Mouse (Mus musculus) heart, adult 18-20 months (tissue): Measurements from ENCODE around the gene Msl1. TPM values are rescaled to one million over a fixed set of nuclear protein-coding genes. Genes with fewer than 3 reads are reported as not detected.
"Not testable (repeated sequence)": the region's sequence is repeated elsewhere in the genome, so short reads cannot be mapped to it uniquely, and the experiment has no call there.

Experiments used
- DNase-seq, 2 experiments: peaks; one replicate each; pipeline ENCODE4 v3.0.0; 2021 to 2022; ENCODE audit warnings: mixed read lengths in 1 of 2
- total RNA-seq, 2 experiments: library from RNA; stranded (reverse); gene quantifications; 2 replicates each; pipeline ENCODE4 v1.2.3; 2021

Gene Msl1
- total RNA-seq, 2 experiments from 2014 or later: 71.7 to 73.3 TPM

GRCm38 (mm10) chr11:98795714-98796514 lies 598 bp downstream of the Msl1 start:
- peak; percentile 56 to 63 for DNase-seq

DNA sequence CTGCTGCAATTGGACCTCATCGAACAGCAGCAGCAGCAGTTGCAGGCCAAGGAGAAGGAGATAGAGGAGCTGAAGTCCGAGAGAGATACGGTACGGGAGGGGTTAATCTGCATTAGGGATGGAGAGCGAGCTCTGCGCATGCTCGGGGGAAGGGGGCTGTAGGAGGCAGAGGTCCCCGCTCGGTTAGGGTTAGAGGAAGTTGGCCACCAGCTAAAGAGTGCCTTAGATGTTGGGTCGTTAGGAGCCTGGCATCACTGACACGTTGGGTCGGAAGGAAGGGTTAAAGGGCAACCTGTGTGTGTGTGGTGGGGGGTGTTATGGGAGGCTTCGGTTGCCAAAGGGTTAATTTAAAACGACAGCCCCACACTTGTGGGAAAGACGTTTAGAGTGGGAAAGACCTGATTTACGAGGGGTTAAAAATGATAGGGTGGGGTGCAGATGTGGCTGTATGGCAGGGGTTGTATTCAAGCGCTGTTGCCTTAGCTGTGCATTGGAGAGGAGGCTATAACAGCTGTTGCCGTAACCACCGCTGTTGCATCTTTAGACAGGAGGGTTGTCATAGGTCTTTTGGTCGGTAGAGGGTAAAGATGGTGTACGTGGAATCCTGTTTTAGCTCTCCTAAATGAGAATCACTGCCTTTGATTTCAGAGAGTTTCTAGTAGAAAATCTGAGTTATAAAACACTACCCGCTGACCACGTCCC lies 1.4 kb downstream of the Msl1 start:
- DNase-seq: peak; percentile 62 to 75

- DNase-seq: peak in 1 of 2 experiments; percentile 55
Measured at GRCm38 (mm10) chr11:98797306-98797705, 2.0 kb downstream of the Msl1 start.

GRCm38 (mm10) chr11:98797909-98798308 lies 2.6 kb downstream of the Msl1 start:
- DNase-seq: peak in 1 of 2 experiments; percentile 23

GRCm38 (mm10) chr11:98804605-98805004 lies 9.3 kb downstream of the Msl1 start, which contains the start of gene Casc3:
Casc3 (plus strand) TSS chr11:98804905.
- DNase-seq: no peak

DNA sequence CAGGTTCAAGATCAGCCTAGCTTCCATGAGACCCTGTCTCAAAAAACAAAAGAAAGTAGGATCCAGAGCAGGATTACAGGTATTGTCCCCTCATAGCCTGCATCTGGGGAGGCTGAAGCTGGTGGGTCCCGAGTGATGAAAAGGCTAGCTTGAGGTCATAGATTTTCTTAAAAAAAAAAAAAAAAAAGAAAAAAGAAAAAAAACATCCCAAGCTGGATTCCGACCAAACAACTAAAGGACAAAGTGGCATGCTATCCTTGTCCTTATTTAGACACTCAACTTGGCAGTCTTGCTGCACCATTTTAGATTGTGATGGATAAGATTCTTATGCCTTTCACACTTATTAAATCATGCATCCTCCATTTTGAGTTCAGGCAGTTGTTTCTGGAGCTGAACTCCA lies 13.1 kb downstream of the Msl1 start:
- DNase-seq: no peak

DNA sequence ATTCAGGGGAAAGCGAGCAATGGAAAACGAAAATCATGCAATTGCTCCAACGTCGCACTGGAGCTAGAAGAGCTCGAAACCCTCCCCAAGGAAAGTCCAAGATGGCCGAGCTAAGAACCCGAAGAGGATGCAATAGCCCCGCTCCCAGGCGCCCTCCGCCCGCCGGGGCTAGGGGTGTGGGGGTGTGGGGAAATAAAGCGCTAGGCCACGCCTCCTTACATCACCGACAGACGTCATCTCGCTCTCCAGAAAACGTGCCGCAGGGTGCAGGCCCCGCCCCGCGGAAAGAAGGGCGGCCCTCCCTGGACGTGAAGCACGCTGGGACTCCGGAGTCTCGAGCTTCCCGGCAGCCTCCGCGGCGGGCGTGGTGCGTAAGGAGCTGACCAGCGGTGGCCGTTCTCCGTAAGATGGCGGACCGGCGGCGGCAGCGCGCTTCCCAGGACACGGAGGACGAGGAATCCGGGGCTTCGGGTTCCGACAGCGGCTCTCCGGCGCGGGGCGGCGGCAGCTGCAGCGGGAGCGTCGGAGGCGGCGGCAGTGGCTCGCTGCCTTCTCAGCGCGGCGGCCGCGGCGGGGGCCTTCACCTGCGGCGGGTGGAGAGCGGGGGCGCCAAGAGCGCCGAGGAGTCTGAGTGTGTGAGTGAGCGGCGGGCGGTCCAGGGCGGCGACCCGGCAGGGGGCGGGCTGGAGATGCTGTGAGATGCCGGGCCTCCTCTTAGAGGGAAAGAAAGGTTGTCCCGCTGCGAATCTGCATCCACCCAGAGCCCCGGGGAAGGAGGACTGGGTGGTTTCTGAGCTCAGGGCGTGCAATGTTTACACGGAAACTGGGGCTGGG lies 14.4 kb downstream of the Msl1 start:
- peak; percentile 98 to 99 for DNase-seq

DNA sequence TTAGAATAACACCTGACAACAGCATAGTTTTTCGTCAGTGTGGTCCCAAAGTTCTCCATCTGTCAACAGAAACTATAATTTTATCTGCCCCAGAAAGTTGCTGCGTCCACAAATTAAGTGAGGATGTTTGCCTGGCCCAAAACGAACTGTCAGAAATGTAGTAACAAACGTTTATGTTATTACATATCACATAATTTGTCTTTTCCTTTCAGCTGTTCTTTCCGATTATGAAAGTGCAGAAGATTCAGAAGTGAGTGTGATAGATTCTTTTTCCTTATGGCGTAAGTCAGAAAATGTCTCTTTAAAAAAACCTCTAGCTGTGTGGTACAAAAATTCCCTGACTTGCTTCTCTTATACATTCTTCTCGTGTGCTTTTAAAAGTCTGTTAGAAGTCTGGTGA lies 15.4 kb downstream of the Msl1 start:
- no peak for DNase-seq

DNA sequence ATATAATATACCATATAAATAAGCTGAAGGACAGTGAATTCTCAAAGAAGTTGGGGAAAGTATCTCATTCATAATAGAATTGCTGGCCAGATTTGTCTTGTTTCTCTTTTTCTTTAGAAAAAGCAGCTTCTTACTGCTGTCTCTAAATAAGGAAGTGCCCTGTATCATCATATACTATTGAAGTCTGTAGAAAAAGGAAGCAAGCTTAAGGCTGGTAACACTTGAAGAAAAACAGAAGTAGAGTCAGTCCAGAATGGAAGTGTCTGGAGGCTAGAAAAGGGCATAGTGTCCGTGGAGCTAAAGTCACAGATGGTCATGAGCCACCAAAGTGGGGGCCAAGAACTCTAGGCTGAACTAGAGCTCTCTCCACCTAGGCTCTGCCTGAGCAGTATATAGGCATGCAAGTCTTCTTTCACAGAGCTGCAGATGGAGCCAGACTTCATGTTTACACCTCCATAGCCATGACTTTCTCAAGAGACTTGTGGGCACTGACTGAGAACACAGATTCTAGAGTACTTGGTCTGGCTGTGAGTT lies 21.5 kb downstream of the Msl1 start:
- DNase-seq: no peak

DNA sequence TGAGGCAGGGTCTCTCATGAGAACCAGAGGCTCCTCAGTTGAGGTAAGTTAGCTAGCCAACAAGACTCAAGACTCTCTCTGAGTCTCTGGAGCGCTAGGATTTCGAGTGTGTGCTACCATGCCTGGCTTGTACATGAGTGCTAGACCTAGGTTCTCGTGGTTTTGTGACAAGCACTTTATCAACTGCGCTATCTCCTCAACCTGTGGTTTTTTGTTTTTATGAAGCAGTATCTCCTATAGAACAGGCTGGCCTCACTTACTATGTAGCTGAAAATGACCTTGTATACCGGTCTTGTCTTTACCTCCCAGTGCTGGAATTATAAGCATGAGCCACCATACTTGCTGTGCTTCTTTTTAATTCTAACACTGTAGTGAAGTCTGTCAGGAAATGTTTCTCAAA lies 25.7 kb downstream of the Msl1 start:
- no peak for DNase-seq

DNA sequence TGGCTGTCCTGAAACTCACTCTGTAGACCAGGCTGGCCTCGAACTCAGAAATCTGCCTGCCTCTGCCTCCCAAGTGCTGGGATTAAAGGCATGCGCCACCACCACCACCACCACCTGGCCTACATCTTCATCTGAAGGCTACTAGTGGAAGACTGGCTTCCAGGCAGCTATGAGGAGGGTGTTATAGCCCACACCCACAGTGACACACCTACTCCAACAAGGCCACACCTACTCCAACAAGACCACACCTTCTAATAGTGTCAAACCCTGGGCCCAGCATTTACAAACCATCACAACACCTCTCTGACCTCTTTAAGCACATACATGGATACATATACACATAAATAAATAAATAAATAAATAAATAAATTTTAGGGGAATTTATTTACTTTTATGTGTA lies 30.8 kb downstream of the Msl1 start:
- not testable (repeated sequence) for DNase-seq

GRCm38 (mm10) chr11:98827877-98828276 lies 32.6 kb downstream of the Msl1 start:
- DNase-seq: no peak

DNA sequence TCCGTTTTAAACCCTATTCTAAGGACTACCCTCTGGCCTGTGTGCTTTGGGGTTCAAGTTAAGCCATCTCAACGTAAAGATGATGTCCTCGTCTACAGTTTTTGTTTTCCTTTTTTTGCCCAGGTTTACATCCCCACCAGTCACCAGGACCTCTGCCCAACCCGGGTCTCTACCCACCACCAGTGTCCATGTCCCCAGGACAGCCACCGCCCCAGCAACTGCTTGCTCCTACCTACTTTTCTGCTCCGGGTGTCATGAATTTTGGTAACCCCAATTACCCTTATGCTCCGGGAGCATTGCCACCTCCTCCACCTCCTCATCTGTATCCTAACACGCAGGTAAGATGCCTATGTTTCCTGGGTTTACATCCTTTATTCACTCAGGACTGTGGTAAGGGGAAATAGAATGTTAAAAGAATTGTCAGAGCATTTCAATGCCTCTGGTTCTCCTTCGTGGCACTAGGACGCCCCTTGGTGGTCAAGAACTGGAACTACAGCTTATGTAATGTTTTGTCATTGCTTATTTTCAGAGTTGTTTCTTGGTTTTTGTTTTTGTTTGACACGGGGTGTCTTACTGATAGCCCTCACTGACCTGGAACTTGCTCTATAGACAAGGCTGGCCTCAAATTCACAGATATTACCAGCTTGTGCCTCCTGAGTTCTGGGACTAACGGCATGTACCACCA lies 33.9 kb downstream of the Msl1 start:
- DNase-seq: peak; percentile 34 to 59

- DNase-seq: no peak
Measured at GRCm38 (mm10) chr11:98829875-98830274, 34.6 kb downstream of the Msl1 start.

DNA sequence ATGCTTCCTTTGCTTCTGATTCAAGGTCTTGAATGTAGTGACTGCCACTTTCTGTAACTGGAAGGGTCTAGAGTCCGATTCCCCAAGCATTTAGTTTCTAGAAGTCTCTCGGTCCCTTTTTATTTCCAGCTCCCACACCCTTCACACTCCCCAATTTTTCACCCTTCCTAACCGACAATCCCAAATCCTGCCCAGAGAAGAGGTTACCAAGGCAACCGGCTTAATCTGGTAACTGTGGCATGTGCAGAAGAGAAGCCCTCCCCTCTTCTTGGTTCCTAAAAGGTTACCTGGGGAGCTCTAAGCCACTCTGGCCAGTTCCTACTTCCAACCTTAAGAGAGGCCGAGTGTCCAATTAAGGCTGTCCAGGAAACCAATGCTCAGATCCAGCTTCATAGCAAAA lies 40.0 kb downstream of the Msl1 start:
- no peak for DNase-seq

DNA sequence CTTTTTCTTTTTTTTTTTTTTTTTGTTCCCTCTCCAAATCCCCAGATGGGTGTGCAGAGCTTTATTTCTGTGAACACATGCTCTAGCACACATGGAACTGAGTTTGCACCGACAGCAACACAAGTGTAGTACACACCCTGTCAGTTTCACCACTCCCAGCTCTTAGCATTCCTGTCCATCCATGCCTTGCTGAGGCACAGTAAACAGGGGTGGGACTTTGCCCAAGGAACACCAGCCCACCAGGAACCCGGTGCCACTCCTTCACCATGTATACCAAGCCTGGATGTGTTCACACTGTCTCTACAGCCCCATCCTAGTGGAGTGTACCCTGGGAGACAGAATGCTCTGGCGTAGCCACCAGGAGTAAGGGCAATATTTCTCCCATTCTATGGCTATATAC lies 40.4 kb downstream of the Msl1 start:
- DNase-seq: no peak

DNA sequence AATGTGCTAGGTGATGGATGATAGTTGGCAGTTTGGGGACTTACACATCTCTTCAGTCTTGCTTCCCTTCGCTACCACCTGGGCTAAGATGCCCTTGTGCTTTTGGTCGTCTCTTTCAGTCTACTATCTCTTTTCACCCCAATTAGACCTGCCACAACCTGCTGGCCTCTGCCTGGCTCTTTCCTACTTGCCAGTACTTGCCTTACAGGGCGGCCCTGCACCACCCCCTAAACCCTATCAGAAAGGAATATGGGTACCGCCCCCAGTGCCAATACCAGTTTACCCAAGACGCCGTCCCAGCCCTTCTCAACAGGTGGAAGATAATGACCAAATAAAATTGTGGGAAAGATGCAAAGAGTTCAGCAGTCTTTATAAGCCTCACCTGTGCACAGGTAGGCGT lies 40.8 kb downstream of the Msl1 start:
- no peak for DNase-seq

- DNase-seq: peak; percentile 80 to 89
Measured at GRCm38 (mm10) chr11:98836651-98837141, 41.4 kb downstream of the Msl1 start, which contains the start of gene Rapgefl1. Rapgefl1 (plus strand) TSS chr11:98836785.

DNA sequence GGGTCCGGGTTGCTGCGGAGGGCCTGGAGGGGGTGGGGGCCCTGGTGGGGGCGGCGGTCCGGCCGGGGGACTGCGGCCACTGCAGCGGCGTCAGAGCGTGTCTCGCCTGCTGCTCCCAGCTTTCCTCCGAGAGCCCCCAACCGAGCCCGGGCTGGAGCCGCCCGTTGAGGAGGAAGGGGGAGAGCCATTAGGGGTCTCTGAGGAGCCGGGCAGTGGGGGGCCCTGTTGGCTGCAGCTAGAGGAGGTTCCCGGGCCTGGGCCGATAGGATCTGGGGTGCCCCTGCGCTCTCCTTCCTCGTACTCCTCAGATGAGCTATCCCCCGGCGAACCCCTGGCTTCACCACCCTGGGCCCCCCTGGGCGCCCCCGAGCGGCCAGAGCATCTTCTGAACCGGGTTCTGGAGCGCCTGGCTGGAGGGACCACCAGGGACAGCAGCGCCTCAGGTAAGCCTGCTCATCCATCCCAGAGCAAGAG lies 42.0 kb downstream of the Msl1 start:
- DNase-seq: no peak

DNA sequence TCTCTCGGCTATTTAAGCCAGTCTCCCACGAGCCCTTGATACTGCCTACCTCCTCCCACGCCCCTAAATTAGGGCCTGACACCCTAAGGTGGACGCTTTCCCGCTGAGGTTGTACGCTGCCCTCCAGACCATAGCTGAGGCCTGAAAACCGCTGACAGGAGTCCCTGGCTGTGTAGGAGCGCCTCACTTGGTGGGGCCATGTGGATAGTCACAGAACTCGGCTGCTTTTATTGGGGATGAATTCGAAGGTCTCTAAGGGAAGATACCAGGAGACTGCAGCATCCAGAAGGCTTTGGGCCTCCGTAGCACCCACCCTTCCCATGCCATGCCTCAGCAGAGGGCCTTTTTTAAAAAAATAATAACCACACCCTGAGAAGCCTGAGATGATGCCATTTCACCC lies 42.6 kb downstream of the Msl1 start:
- no peak for DNase-seq

DNA sequence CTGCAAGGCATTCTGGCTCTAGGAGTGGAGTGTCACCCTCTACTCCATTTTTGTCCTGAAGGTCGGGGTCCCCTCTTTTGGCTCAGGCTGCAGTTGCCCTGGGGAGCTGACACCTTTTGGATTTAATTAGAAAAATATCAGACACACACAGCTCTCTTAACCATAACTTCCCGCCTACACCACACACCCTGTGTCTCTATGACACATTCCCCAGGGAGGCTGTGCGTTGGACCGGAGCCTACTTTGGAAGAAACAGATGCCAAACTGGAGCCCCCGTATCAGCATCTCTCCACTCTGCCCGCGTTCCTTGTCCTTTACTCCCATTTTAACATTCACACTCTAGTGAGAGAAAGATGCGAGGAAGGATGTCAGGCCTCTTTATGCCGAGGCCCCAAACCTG lies 43.2 kb downstream of the Msl1 start:
- no peak for DNase-seq
